In genomic region chr9:59725515-59725914, GRCm38 (mm10) we compare ENCODE assay signal across 32 mouse cellular contexts. TPM values are rescaled to one million over a fixed set of nuclear protein-coding genes. Genes with fewer than 3 reads are reported as not detected.
A peak's percentile ranks its signal among the peaks of the same experiment; 100 is the strongest.
DNase-seq lines count a peak whose midpoint lies in the region; ATAC-seq and TF ChIP-seq lines count a peak whose summit lies in the region.
"Had no signal": no experiment of that assay in that cellular context is flagged by ENCODE, and none has a peak within 500 bp of the region (broad histone marks: within the 10 kb centered on the region; RNA-seq: fewer than 3 reads in every experiment).

No protein-coding gene starts in this region.

- H3K9me3 ChIP-seq in heart, embryonic 10.5 days = no peaks in the 10 kb centered on the region
- H3K9me3 ChIP-seq in kidney, embryonic 16.5 days (ENCODE audit: low read length) = no peaks in the 10 kb centered on the region
- H3K9me3 ChIP-seq in lung, postnatal 0 days (ENCODE audit: low read length) = no peaks in the 10 kb centered on the region
- H3K9me3 ChIP-seq: embryonic facial prominence, embryonic 12.5 days; embryonic facial prominence, embryonic 15.5 days; G1E; heart, embryonic 12.5 days; heart, embryonic 15.5 days; hindbrain, embryonic 10.5 days; hindbrain, embryonic 13.5 days had no signal

- 75% methylated on average over 10 of the region's 10 CpGs for WGBS in heart, embryonic 10.5 days
- 60% methylated on average over 10 of the region's 10 CpGs for WGBS in heart, adult 2 months
- WGBS in kidney, embryonic 16.5 days = 68% methylated on average over 10 of the region's 10 CpGs
- WGBS in lung, postnatal 0 days = 49% methylated on average over 10 of the region's 10 CpGs
- 84% methylated on average over 10 of the region's 10 CpGs for WGBS in thymus, adult 2 months

- no peaks in the 10 kb centered on the region for H3K79me2 ChIP-seq in heart, adult 2 months (replicated peaks; ENCODE audit: control insufficient read depth, insufficient read depth, low read length)

- H3K9ac ChIP-seq in heart, adult 2 months (ENCODE audit: low read depth, low read length) = no peak overlapping the region
- no peak overlapping the region for H3K9ac ChIP-seq in kidney, embryonic 16.5 days (replicated peaks; ENCODE audit: low read length)
- no peak overlapping the region for H3K9ac ChIP-seq in lung, postnatal 0 days (replicated peaks; ENCODE audit: low read depth)
- H3K9ac ChIP-seq: embryonic facial prominence, embryonic 12.5 days; embryonic facial prominence, embryonic 15.5 days; forebrain, postnatal 0 days; heart, embryonic 12.5 days; heart, embryonic 15.5 days; hindbrain, embryonic 13.5 days had no signal

- TF ChIP-seq EP300 in heart, adult 2 months (IDR thresholded peaks at IDR 0.05; ENCODE audit: insufficient read depth, low read depth, low read length) = no peak
- TF ChIP-seq EP300 in lung, postnatal 0 days (IDR thresholded peaks at IDR 0.05) = no peak

- H3K36me3 ChIP-seq in heart, embryonic 10.5 days = no peaks in the 10 kb centered on the region
- H3K36me3 ChIP-seq in heart, adult 2 months (ENCODE audit: control insufficient read depth, insufficient read depth, low read length) = no peaks in the 10 kb centered on the region
- no peaks in the 10 kb centered on the region for H3K36me3 ChIP-seq in kidney, embryonic 16.5 days (ENCODE audit: insufficient read depth, low read length)
- H3K36me3 ChIP-seq in lung, postnatal 0 days (ENCODE audit: insufficient read depth, low read length) = no peaks in the 10 kb centered on the region
- no peaks in the 10 kb centered on the region for H3K36me3 ChIP-seq in thymus, adult 2 months (ENCODE audit: control insufficient read depth, insufficient read depth, low read length)
- H3K36me3 ChIP-seq: embryonic facial prominence, embryonic 12.5 days; embryonic facial prominence, embryonic 15.5 days; G1E; heart, embryonic 12.5 days; heart, embryonic 15.5 days; hindbrain, embryonic 10.5 days; hindbrain, embryonic 13.5 days had no signal

- H3K4me2 ChIP-seq in kidney, embryonic 16.5 days (replicated peaks; ENCODE audit: low read depth, low read length) = no peak overlapping the region
- no peak overlapping the region for H3K4me2 ChIP-seq in lung, postnatal 0 days (replicated peaks; ENCODE audit: low read depth, low read length)
- H3K4me2 ChIP-seq: embryonic facial prominence, embryonic 12.5 days; embryonic facial prominence, embryonic 15.5 days; heart, embryonic 12.5 days; heart, embryonic 15.5 days; hindbrain, embryonic 13.5 days had no signal

- no peak overlapping the region for H3K4me3 ChIP-seq in heart, embryonic 10.5 days
- no peak overlapping the region for H3K4me3 ChIP-seq in heart, adult 2 months
- no peak overlapping the region for H3K4me3 ChIP-seq in kidney, embryonic 16.5 days (ENCODE audit: low read length)
- no peak overlapping the region for H3K4me3 ChIP-seq in lung, postnatal 0 days (ENCODE audit: low read depth, low read length)
- H3K4me3 ChIP-seq in thymus, adult 2 months (ENCODE audit: control insufficient read depth, insufficient read depth, low read length) = no peak overlapping the region
- H3K4me3 ChIP-seq: embryonic facial prominence, embryonic 12.5 days; embryonic facial prominence, embryonic 15.5 days; gastrocnemius, adult 2 months; heart, embryonic 12.5 days; heart, embryonic 15.5 days; hindbrain, embryonic 10.5 days; hindbrain, embryonic 13.5 days had no signal

- no peak overlapping the region for H3K27ac ChIP-seq in heart, embryonic 10.5 days
- no peak overlapping the region for H3K27ac ChIP-seq in heart, adult 2 months
- H3K27ac ChIP-seq in kidney, embryonic 16.5 days (ENCODE audit: low read length) = peak overlapping the region; percentile 96
- H3K27ac ChIP-seq in lung, postnatal 0 days (ENCODE audit: low read length) = no peak overlapping the region
- no peak overlapping the region for H3K27ac ChIP-seq in thymus, adult 2 months (ENCODE audit: control insufficient read depth, insufficient read depth, low read length)
- H3K27ac ChIP-seq: embryonic facial prominence, embryonic 12.5 days; embryonic facial prominence, embryonic 15.5 days; gastrocnemius, adult 2 months; heart, embryonic 15.5 days; hindbrain, embryonic 10.5 days; hindbrain, embryonic 13.5 days had no signal

- H3K27me3 ChIP-seq in heart, embryonic 10.5 days (ENCODE audit: insufficient read depth, poor library complexity, severe bottlenecking) = no peaks in the 10 kb centered on the region
- H3K27me3 ChIP-seq in heart, adult 2 months (ENCODE audit: control insufficient read depth, insufficient read depth, low read length) = no peaks in the 10 kb centered on the region
- H3K27me3 ChIP-seq in kidney, embryonic 16.5 days (ENCODE audit: insufficient read depth, low read length) = no peaks in the 10 kb centered on the region
- H3K27me3 ChIP-seq in lung, postnatal 0 days (replicated peaks; ENCODE audit: insufficient read depth, low read length) = no peaks in the 10 kb centered on the region
- no peaks in the 10 kb centered on the region for H3K27me3 ChIP-seq in thymus, adult 2 months (ENCODE audit: control insufficient read depth, insufficient read depth, low read length)
- H3K27me3 ChIP-seq: embryonic facial prominence, embryonic 12.5 days; embryonic facial prominence, embryonic 15.5 days; heart, embryonic 12.5 days; heart, embryonic 15.5 days; Patski had no signal

- no peak for TF ChIP-seq CTCF in heart, adult 2 months (IDR thresholded peaks at IDR 0.05)
- TF ChIP-seq CTCF in lung, postnatal 0 days (IDR thresholded peaks at IDR 0.05) = no peak
- no peak for TF ChIP-seq CTCF in thymus, adult 2 months (IDR thresholded peaks at IDR 0.05; ENCODE audit: borderline replicate concordance, control insufficient read depth, extremely low read depth, insufficient read depth, low read length, poor library complexity)

- DNase-seq in heart, embryonic 10.5 days (ENCODE audit: low spot score) = peak; percentile 11
- no peak for DNase-seq in heart, adult 2 months
- no peak for DNase-seq in kidney, postnatal 10 days
- peak; percentile 47 for DNase-seq in lung, postnatal 0 days (ENCODE audit: low spot score)
- DNase-seq in lung, postnatal 25 days (ENCODE audit: low spot score) = no peak
- DNase-seq in thymus, adult 2 months = no peak
- DNase-seq: adrenal gland, adult 2 months; adrenal gland, postnatal 14 days; B cell, adult 2 months; cerebellum, adult 11 months; cerebellum, adult 2 months; cerebellum, adult 9-11 months; cerebellum, postnatal 25 days; forebrain, postnatal 0 days; gastrocnemius, adult 2 months; gastrocnemius, postnatal 14 days; heart, adult 18-20 months; heart, postnatal 10 days; heart, postnatal 36 days had no signal

- peaks cover 17% of the 10 kb centered on the region for H3K4me1 ChIP-seq in heart, embryonic 10.5 days
- H3K4me1 ChIP-seq in heart, adult 2 months (ENCODE audit: control insufficient read depth, insufficient read depth, low read length) = peaks cover 1% of the 10 kb centered on the region; the same call in 1 of the 2 replicates
- peaks cover 34% of the 10 kb centered on the region for H3K4me1 ChIP-seq in kidney, embryonic 16.5 days (ENCODE audit: insufficient read depth, low read length)
- H3K4me1 ChIP-seq in lung, postnatal 0 days (ENCODE audit: insufficient read depth, low read depth, low read length) = peaks cover 3% of the 10 kb centered on the region; the same call in 1 of the 2 replicates
- H3K4me1 ChIP-seq in thymus, adult 2 months (replicated peaks; ENCODE audit: control insufficient read depth, insufficient read depth, low read length) = no peaks in the 10 kb centered on the region

- ATAC-seq in kidney, embryonic 16.5 days (ENCODE audit: low FRiP score, low TSS enrichment) = no peak
- ATAC-seq in lung, postnatal 0 days = no peak
- ATAC-seq: forebrain, embryonic 14.5 days; forebrain, postnatal 0 days; hindbrain, embryonic 16.5 days; Patski had no signal

- TF ChIP-seq POLR2A in heart, adult 2 months (IDR thresholded peaks at IDR 0.05; ENCODE audit: insufficient read depth, low read depth, low read length) = no peak
- no peak for TF ChIP-seq POLR2A in thymus, adult 2 months (IDR thresholded peaks at IDR 0.05; ENCODE audit: control insufficient read depth, extremely low read depth, insufficient read depth, low read length, poor library complexity)

- intact Hi-C loops in heart, adult 2 months (cut with DNase I) = no loop called here

RNA-seq across cellular contexts. Expression of gene Senp8, which starts 25.0 kb away (rescaled TPM):
- polyA plus RNA-seq in heart, embryonic 10.5 days (2016; fragmentation: Nextera tagmentation; extraction: Ambion mirVana) = 12.4 and 14.4 TPM in 2 replicates
- 1 to 10 TPM; 8.1 to 8.3 TPM for total RNA-seq in heart, adult 2 months (2021)
- 4.2 and 9.9 TPM in 2 replicates for polyA plus RNA-seq in heart, adult 2 months (2012; rRNA removed)
- polyA plus RNA-seq in kidney, embryonic 16.5 days (2015; fragmentation: Nextera tagmentation; extraction: Ambion mirVana) = 11.9 and 13.2 TPM in 2 replicates
- polyA plus RNA-seq in lung, postnatal 0 days (2015; fragmentation: Nextera tagmentation; extraction: Ambion mirVana) = 3.4 and 3.6 TPM in 2 replicates
- polyA plus RNA-seq in thymus, adult 2 months (2012; rRNA removed) = 2.4 and 3.2 TPM in 2 replicates

RNA-seq across cellular contexts. Expression of gene Myo9a, which starts 25.2 kb away (rescaled TPM):
- polyA plus RNA-seq in heart, embryonic 10.5 days (2016; fragmentation: Nextera tagmentation; extraction: Ambion mirVana) = 9.5 and 10.2 TPM in 2 replicates
- total RNA-seq in heart, adult 2 months (2021) = 10 to 100 TPM; 11.0 to 13.1 TPM
- polyA plus RNA-seq in heart, adult 2 months (2012; rRNA removed) = 1.9 and 6.6 TPM in 2 replicates
- polyA plus RNA-seq in kidney, embryonic 16.5 days (2015; fragmentation: Nextera tagmentation; extraction: Ambion mirVana) = 17.3 and 18.2 TPM in 2 replicates
- polyA plus RNA-seq in lung, postnatal 0 days (2015; fragmentation: Nextera tagmentation; extraction: Ambion mirVana) = 8.1 and 11.5 TPM in 2 replicates
- polyA plus RNA-seq in thymus, adult 2 months (2012; rRNA removed) = 2.4 and 4.1 TPM in 2 replicates

RNA-seq across cellular contexts. Expression of gene Gramd2, which starts 45.6 kb away (rescaled TPM):
- 0.10 and 0.18 TPM in 2 replicates for polyA plus RNA-seq in heart, embryonic 10.5 days (2016; fragmentation: Nextera tagmentation; extraction: Ambion mirVana)
- not detected for total RNA-seq in heart, adult 2 months (2021)
- polyA plus RNA-seq in heart, adult 2 months (2012; rRNA removed) = 0.26 and 1.3 TPM in 2 replicates
- 1.4 and 1.5 TPM in 2 replicates for polyA plus RNA-seq in kidney, embryonic 16.5 days (2015; fragmentation: Nextera tagmentation; extraction: Ambion mirVana)
- polyA plus RNA-seq in lung, postnatal 0 days (2015; fragmentation: Nextera tagmentation; extraction: Ambion mirVana) = 68.0 and 95.2 TPM in 2 replicates
- 0.69 and 1.00 TPM in 2 replicates for polyA plus RNA-seq in thymus, adult 2 months (2012; rRNA removed)
- total RNA-seq: CH12.LX; common myeloid progenitor, adult 5-6 weeks; G1E; heart, postnatal 36 days had no signal
- polyA plus RNA-seq: G1E had no signal

Comparison
In these comparisons a context has a peak if more than half of its experiments do, and no peak if none do; other contexts are left out.
1. DNase-seq: peak in heart, embryonic 10.5 days (single experiment) and lung, postnatal 0 days (single experiment); none in heart, adult 2 months (0 of 2), kidney, postnatal 10 days (single experiment), lung, postnatal 25 days (single experiment) and thymus, adult 2 months (single experiment).
2. RNA of gene Gramd2, which starts 45.6 kb away (polyA plus RNA-seq): 68.0 to 95.2 TPM in lung, postnatal 0 days; 1.4 to 1.5 TPM in kidney, embryonic 16.5 days, 0.26 to 1.3 TPM in heart, adult 2 months, 0.69 to 1.00 TPM in thymus, adult 2 months and 0.10 to 0.18 TPM in heart, embryonic 10.5 days; every median in the first group is over 10 times any median in the second.